Mouse (Mus musculus): ENCODE results near the gene Aip. TPM values are rescaled to one million over a fixed set of nuclear protein-coding genes. Genes with fewer than 3 reads are reported as not detected.

Gene Aip
- polyA plus RNA-seq, 1 experiment from 2014 or later, result 85.2 TPM

DNA sequence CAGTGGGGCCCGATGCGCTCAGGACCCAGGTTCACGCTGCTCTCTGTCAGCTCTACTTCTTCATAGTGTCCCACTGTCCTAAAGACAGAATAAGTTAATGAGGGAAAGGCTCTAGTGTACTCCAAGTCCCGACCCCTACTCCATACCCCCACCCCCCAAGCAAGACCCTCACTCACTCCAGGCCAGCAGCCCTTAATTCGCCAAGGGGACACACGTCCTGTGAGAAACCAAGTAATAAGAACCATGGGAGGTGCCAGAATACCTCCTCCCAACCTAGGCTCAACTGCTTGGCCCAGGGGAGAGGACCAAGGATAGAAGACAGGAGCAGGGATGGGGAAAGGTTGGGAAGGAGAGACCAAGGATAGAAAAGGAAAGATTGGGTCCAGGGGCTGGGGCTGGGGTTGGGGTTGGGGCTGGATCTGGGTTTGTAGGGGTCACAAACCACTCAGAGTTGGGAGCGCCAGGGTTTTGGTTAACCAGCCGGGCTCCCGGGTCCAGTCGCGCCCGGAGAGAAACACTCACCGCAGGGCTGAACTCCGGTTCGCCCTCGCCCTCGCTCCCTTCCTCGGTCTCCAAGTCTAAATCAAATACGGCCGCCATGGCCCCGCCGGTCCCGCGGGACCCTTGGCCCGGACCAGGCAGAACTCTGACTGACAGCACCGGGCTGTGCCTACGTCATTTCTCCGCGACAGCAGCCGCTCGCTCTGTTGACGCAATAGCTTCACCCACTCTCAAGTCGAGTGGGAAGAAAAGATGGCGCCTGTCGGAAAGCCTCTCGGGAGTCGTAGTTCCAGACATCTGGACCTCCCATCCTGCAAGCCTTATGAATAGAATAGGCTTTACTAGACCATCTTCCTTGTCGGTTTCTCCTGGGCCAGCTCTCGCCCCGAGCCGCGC, 37.2 kb upstream of the Aip start, which contains the start of gene Rps6kb2:
Gene Rps6kb2 (minus strand): TSS at position 709 of the 897 bp plus-strand sequence.
- peak within 1 kb of the TSS; percentile 85 for H3K4me2 ChIP-seq (replicated peaks)
- no peaks in the 10 kb centered on the region for H3K27me3 ChIP-seq
- peak; percentile 64 for ATAC-seq (ENCODE audit: insufficient number of reproducible peaks, insufficient read depth, low FRiP score, low TSS enrichment)
- H3K4me1 ChIP-seq, result peaks cover 8% of the 10 kb centered on the region
- peak within 1 kb of the TSS; percentile 71 for H3K4me3 ChIP-seq
- H3K27ac ChIP-seq, result peak within 1 kb of the TSS; percentile 80
- WGBS, result 7% methylated on average over 42 of the region's 42 CpGs
- H3K9me3 ChIP-seq, result no peaks in the 10 kb centered on the region
- H3K9ac ChIP-seq, result peak within 1 kb of the TSS; percentile 76
- peaks cover 32% of the 10 kb centered on the region for H3K36me3 ChIP-seq

DNA sequence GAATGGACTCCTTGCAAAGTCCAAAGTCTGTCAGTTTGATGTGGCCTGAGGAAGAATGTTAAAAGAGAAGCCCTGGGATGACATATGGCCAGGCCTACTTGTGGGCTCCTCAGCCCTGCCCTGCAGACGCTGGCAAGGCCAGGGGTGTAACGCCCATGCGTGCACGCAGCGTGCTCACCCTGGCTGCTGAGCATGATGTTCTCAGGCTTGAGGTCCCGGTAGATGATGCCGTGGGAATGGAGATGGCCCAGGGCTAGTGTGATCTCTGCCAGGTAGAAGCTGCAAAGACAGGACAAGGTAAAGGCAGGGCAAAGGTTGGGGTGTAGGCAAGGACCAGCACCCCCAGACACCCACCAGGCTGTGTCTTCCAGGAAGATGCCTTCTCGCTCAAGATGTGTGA, 33.4 kb upstream of the Aip start:
- H3K4me1 ChIP-seq, result peaks cover 8% of the 10 kb centered on the region
- ATAC-seq (ENCODE audit: insufficient number of reproducible peaks, insufficient read depth, low FRiP score, low TSS enrichment), result no peak
- no peak overlapping the region for H3K27ac ChIP-seq
- peaks cover 56% of the 10 kb centered on the region for H3K36me3 ChIP-seq
- no peaks in the 10 kb centered on the region for H3K9me3 ChIP-seq
- 95% methylated on average over 8 of the region's 8 CpGs for WGBS
- H3K4me2 ChIP-seq (replicated peaks), result no peak overlapping the region
- no peak overlapping the region for H3K4me3 ChIP-seq
- H3K9ac ChIP-seq, result no peak overlapping the region
- no peaks in the 10 kb centered on the region for H3K27me3 ChIP-seq

DNA sequence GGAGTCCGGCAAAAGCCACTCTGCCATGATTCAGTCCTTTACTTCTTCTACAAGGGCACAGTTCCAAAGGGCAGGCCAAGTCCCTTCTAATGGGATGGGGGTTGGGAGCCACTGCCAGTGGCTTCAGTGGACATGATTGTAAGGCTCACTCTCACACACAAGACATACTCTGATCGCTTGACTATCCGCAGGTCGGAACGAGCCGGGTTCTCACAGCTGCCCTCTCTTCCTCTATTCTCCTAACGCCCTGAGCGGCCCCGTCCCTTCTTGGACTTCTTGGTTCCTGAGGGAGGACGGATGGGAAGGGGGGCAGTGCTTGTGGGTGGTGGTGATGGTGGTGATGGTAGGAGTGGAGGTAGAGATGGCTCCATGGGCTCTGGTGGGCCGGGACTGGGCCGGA, 31.1 kb upstream of the Aip start:
- ATAC-seq (ENCODE audit: insufficient number of reproducible peaks, insufficient read depth, low FRiP score, low TSS enrichment), result no peak
- H3K9me3 ChIP-seq, result no peaks in the 10 kb centered on the region
- no peak overlapping the region for H3K9ac ChIP-seq
- no peaks in the 10 kb centered on the region for H3K4me1 ChIP-seq
- no peak overlapping the region for H3K4me3 ChIP-seq
- H3K27me3 ChIP-seq, result no peaks in the 10 kb centered on the region
- no peak overlapping the region for H3K27ac ChIP-seq
- peaks cover 67% of the 10 kb centered on the region for H3K36me3 ChIP-seq
- H3K4me2 ChIP-seq (replicated peaks), result no peak overlapping the region
- 89% methylated on average over 12 of the region's 12 CpGs for WGBS

DNA sequence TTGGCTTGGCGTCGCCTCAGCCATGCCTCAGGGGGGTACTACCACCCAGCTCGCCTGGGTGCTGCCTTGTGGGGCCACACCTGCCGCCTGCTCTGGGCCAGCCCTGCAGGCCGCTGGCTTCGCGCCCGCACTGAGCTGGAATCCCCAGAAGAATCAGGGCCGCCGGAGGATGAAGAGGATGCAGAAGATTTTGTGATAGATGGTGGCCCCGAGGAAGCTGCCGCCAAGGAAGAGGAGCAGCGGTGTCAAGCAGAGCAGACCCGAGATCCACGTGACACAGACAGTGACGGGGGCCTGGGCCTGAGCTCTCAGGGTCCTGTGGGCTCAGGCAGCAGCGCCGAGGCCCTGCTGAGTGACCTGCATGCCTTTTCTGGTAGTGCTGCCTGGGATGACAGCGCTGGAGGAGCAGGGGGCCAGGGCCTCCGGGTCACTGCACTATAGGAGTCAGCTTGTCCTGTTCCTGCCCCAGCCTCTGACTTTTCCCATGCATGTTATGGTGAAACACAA, 30.5 kb upstream of the Aip start:
- Histone ChIP-seq H3K9ac (no peak overlapping the region), H3K36me3 (peaks cover 70% of the 10 kb centered on the region), H3K4me1 (no peaks in the 10 kb centered on the region), H3K27me3 (no peaks in the 10 kb centered on the region), H3K4me2 (replicated peaks) (no peak overlapping the region), H3K4me3 (no peak overlapping the region), H3K27ac (no peak overlapping the region), H3K9me3 (no peaks in the 10 kb centered on the region)
- ATAC-seq (ENCODE audit: insufficient number of reproducible peaks, insufficient read depth, low FRiP score, low TSS enrichment), result no peak
- WGBS, result 71% methylated on average over 20 of the region's 20 CpGs

DNA sequence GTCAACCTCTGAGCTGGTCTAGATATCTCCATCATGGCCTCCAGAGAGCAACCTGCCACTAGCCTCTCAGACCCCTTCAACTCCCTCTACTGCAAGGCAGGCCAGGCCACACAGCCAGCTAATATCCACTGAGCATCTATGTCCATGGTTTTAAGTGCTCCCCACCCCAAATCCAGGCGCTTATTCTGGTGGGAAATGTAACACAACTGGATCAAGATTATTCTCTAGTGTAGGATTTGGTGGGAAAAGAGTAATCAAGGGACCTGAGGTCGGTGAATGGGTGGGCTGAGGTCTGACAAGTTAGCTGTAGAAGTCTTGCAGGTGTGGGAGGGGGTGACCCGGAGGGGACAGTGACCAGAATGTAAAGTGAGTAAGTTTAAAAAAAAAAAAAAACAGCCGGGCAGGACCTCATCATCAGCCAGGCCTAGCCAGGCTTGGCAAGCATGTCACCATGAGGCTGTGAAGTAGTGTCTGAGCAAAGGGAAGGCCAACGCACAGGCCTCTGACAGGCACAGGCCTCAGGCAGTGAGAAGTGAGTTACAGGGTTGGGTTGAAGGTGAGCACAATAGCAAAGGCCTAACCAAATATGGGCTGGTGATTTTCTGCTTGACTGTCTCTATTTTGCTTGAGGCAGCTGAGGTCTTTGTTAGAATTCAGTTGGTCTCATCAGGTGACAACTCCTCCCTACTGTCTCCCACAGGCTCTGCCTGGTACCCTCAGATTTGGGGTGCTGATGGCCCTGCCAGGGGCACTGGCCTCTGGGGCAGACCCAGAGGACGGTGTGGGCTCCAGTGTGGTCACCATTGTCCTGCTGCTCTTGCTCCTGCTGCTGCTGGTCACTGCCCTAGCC, 29.8 kb upstream of the Aip start:
- no peak overlapping the region for H3K4me2 ChIP-seq (replicated peaks)
- WGBS, result 73% methylated on average over 6 of the region's 6 CpGs

DNA sequence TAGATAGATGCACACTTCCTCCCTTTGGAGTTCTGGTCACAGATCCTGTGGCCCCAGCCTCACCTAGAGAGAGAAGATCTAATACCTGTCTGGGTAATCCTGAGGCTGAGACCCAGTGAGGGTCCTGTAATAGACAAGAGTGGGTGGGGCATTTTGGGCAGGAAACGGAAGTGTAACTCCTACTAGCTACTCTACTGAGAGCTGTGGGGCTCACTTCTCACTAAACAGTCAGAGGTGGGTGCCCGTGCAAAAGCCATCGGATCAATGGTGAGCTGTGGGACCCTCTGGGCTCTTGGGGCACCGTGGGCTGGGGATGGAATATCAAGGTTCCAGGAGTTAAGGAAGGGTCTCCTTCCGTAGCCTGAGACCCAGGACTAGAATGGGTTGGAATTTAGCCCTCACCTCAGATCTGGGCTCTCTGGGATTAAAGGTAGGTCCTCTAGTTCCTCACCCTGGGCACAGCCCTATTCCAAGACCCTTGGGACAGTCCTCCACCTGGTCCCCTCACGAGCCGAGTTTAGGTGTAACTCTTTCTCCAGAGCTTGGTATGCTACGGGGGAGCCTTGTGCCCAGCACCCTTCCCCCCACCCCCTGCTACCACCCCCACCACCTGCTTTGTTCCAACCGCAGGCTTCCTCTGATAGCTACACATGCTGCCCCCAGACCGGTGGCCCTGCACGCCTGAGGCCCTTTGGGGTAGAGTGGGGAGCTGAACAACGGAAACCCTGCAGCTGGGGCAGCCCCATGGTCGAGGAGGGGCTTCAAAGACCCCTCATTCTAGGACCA, 29.0 kb upstream of the Aip start:
- Histone ChIP-seq H3K27me3 (no peaks in the 10 kb centered on the region), H3K9ac (no peak overlapping the region), H3K4me2 (replicated peaks) (no peak overlapping the region), H3K4me1 (peaks cover 2% of the 10 kb centered on the region; the same call in 1 of the 2 replicates), H3K36me3 (peaks cover 74% of the 10 kb centered on the region), H3K27ac (no peak overlapping the region), H3K4me3 (no peak overlapping the region), H3K9me3 (no peaks in the 10 kb centered on the region)
- WGBS, result 77% methylated on average over 13 of the region's 13 CpGs
- ATAC-seq (ENCODE audit: insufficient number of reproducible peaks, insufficient read depth, low FRiP score, low TSS enrichment), result no peak

More for the DNA sequence above, 29.8 kb upstream of the Aip start:
- Histone ChIP-seq H3K27ac (no peak overlapping the region), H3K4me3 (no peak overlapping the region), H3K9ac (no peak overlapping the region), H3K9me3 (no peaks in the 10 kb centered on the region), H3K4me1 (no peaks in the 10 kb centered on the region), H3K36me3 (peaks cover 72% of the 10 kb centered on the region), H3K27me3 (no peaks in the 10 kb centered on the region)
- ATAC-seq (ENCODE audit: insufficient number of reproducible peaks, insufficient read depth, low FRiP score, low TSS enrichment), result no peak

DNA sequence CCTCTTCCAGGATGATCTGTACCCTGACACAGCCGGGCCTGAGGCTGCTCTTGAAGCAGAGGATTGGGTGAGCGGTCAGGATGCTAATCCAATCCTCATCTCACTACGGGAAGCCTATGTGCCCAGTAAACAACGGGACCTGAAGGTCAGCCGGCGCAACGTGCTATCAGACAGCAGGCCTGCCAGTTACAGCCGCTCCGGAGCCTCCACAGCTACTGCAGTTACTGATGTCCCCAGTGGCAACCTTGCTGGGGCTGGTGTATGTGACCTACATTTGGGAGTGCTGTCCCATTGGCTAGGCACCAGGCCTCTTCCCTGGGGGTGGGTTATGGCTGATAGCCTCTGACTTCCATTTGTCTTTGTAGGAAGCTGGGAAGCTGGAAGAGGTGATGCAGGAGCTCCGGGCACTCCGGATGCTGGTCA, 27.6 kb upstream of the Aip start, which contains the start of gene Ptprcap:
Gene Ptprcap (plus strand): TSS at position 373 of the 423 bp plus-strand sequence.
- Histone ChIP-seq H3K36me3 (peaks cover 60% of the 10 kb centered on the region), H3K9me3 (no peaks in the 10 kb centered on the region), H3K4me1 (peaks cover 11% of the 10 kb centered on the region), H3K27me3 (no peaks in the 10 kb centered on the region), H3K27ac (0 out of 2 replicates have a peak within 1 kb of the TSS, but pooled peaks have one; percentile 6), H3K4me3 (no peak within 1 kb of the TSS), H3K4me2 (replicated peaks) (no peak within 1 kb of the TSS), H3K9ac (peak within 1 kb of the TSS; percentile 19; the same call in 1 of the 2 replicates)
- WGBS, result 76% methylated on average over 11 of the region's 11 CpGs
- no peak for ATAC-seq (ENCODE audit: insufficient number of reproducible peaks, insufficient read depth, low FRiP score, low TSS enrichment)

DNA sequence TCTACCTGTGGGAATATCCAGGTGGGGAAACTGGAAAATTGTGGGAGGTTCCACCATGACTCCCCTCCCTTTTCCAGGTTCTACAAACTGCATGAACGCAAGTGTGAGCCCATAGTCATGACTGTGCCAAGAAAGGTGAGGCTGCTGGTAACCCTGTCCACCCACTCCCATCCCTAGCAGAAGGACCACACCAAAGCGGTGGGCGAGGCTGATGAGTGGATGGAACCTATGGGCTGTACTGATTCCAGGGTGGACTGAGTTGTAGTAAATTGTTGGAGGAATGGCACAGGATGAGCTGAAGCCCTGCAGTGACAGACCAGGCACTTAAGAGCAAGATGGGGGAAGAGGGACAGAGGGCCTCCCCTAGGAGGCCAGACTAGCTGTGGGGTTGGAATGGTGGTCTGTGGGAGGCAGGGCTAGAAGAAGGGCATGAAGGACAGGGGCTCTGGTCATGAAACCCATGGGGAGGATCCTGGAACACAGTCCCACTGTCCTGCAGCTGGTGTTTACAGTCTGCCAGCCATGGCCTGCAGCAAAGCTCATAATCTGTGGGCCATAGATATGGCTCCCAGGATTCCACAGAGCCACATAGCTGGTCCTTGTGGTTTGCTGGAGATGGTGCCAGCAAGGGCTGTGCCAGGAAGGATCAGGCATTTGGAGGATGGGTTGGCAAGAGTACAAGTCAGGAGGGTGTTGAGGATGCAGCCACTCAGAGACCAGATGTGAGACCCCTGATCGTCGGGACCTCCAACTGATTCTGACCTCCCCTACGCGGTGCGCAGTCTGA, 27.0 kb upstream of the Aip start:
- 85% methylated on average over 8 of the region's 8 CpGs for WGBS
- Histone ChIP-seq H3K9me3 (no peaks in the 10 kb centered on the region), H3K36me3 (peaks cover 54% of the 10 kb centered on the region), H3K27me3 (no peaks in the 10 kb centered on the region), H3K4me2 (replicated peaks) (no peak overlapping the region), H3K4me3 (no peak overlapping the region), H3K4me1 (peaks cover 16% of the 10 kb centered on the region), H3K27ac (no peak overlapping the region), H3K9ac (no peak overlapping the region)
- ATAC-seq (ENCODE audit: insufficient number of reproducible peaks, insufficient read depth, low FRiP score, low TSS enrichment), result no peak

DNA sequence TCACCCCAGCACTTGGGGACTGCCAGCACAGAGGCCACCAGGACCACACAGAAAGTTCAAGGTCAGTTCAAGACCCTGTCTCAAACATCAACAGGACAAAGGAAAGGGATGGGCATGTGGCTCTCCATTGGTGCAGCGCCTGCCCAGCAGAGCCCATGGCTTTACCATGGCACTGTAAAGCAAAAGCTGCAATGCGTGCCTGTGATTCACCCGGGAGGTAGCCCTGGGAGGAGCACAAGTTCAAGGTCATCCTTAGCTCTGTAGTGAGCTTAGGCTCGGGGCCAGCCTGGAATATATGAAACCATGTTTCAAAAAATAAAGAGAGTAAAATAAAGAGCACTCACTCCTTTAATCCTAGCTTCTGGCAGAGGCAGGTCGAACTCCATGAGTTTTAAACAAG, 26.2 kb upstream of the Aip start:
- Histone ChIP-seq H3K4me3 (no peak overlapping the region), H3K4me2 (replicated peaks) (no peak overlapping the region), H3K9me3 (no peaks in the 10 kb centered on the region), H3K9ac (no peak overlapping the region), H3K27me3 (no peaks in the 10 kb centered on the region), H3K36me3 (peaks cover 47% of the 10 kb centered on the region), H3K4me1 (peaks cover 17% of the 10 kb centered on the region), H3K27ac (no peak overlapping the region)
- 88% methylated on average over 5 of the region's 5 CpGs for WGBS
- no peak for ATAC-seq (ENCODE audit: insufficient number of reproducible peaks, insufficient read depth, low FRiP score, low TSS enrichment)

DNA sequence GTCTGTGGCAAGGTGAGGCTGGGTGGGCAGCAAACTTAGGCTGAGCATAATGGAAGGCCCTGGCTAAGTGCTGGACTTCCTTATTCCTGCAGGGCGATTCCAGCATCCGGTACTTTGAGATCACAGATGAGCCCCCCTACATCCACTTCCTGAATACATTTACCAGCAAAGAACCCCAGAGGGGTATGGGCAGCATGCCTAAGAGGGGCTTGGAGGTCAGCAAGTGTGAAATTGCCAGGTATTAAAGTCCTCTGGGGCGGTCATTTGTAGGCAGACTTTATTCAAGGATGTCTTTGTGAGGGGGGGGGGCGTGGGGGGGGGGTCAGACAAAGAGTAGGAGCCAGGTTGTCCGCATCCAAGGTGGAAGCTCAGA, 25.8 kb upstream of the Aip start:
- no peak for ATAC-seq (ENCODE audit: insufficient number of reproducible peaks, insufficient read depth, low FRiP score, low TSS enrichment)
- Histone ChIP-seq H3K4me2 (replicated peaks) (no peak overlapping the region), H3K27ac (no peak overlapping the region), H3K4me3 (no peak overlapping the region), H3K9me3 (no peaks in the 10 kb centered on the region), H3K36me3 (peaks cover 43% of the 10 kb centered on the region), H3K27me3 (no peaks in the 10 kb centered on the region), H3K4me1 (peaks cover 17% of the 10 kb centered on the region), H3K9ac (no peak overlapping the region)
- WGBS, result 68% methylated on average over 5 of the region's 5 CpGs
